Mouse (Mus musculus): ENCODE measurements around the gene Slc41a2. TPM values are rescaled to one million over a fixed set of nuclear protein-coding genes. Genes with fewer than 3 reads are reported as not detected.
"Not testable (repeated sequence)": the region's sequence is repeated elsewhere in the genome, so short reads cannot be mapped to it uniquely, and the experiment has no call there.

Slc41a2 gene
- 1.2 and 1.5 TPM in 2 replicates for polyA plus RNA-seq (2015; fragmentation: Nextera tagmentation; extraction: Ambion mirVana)

DNA sequence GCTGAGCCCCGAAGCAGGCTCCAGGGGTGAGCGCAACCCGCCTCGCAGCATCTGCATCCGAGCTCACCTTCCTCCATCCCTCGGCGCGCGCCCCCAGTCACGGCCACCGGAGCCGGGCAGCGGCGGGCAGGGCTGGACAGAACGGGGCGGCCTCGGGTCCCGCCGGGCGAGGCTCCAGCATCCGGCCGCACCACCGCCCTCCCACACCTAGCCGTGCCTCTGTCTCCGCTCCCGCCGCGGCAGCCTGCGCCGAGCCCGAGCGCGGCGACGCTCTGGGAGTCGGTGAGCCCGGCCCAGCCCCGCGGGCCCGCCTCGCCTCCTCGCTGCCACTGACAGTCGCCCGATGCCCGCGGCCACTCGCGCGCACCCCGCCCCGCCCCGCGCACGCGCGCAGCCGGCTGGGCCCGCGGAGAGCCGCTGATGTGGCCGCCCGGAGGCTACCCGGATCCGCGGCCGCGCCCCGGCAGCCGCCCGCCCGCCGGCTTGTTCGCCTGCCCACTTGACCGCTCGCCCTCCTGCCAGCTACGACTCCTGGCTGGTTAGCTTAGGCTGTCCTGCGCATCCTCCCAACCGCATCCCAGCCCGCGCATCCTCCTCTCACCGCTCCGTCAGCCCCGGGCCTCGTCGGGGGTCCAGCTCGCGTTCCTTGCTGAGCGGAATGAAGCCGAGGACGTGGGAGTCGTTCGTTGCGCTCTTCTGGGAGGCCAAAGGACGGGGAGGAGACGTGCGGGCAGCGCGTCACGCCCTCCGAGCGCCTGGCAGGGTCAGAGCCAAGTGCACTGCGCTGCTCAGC is at the start of gene Slc41a2:
Gene Slc41a2 (minus strand): TSS at position 724 of the 793 bp plus-strand sequence.
- 0 out of 2 replicates have a peak, but pooled peaks cover 4% of the 10 kb centered on the region for H3K4me1 ChIP-seq
- peak within 1 kb of the TSS; percentile 72 for H3K9ac ChIP-seq
- peak within 1 kb of the TSS; percentile 93 for H3K4me2 ChIP-seq (replicated peaks)
- ATAC-seq (ENCODE audit: low FRiP score, low read depth) = peak; percentile 84
- H3K36me3 ChIP-seq = no peaks in the 10 kb centered on the region
- no peak within 1 kb of the TSS for H3K27ac ChIP-seq
- WGBS = under 1% methylated on average over 71 of the region's 102 CpGs
- H3K27me3 ChIP-seq = peaks cover 68% of the 10 kb centered on the region
- no peaks in the 10 kb centered on the region for H3K9me3 ChIP-seq
- peak within 1 kb of the TSS; percentile 66 for H3K4me3 ChIP-seq

GRCm38 (mm10) chr10:83385330-83385910 is 47.7 kb upstream of the Slc41a2 start:
- Histone ChIP-seq H3K4me1 (no peaks in the 10 kb centered on the region), H3K27me3 (no peaks in the 10 kb centered on the region)
- WGBS = 94% methylated on average over 7 of the region's 7 CpGs

DNA sequence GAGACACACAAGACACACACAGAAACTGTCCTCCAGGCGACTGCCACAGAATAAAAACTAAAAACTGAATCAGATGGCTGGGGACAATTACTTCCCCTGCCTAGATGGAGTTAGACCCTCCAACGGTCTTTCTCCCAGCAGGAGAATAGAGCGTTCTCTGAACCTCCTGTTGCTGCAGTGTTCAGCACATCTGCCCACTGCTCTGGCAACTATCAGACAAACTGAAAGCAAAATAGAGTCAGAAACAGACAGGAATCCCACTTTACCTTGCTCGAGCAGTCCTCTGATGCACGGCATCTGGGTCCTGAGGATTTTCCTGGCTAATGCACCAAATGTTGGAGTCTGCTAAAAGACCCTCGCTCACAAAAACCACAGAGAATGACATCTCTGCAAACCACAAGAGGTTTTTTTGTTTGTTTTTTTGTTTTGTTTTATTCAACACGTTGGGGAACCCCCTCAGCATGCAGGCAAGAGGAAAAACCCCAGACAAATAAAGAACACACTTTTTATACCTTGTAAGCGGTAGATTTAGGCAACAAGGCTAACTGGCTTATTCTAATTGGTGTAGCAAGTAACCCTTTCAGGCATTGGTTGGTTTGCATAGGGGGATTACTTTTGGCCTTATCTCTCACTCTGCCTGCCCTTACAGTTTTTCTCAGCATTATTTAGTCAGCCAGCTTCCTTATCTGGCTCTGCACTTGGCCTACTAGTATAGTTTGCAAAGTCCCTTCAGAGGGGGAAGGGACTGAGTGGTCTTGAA is 47.0 kb upstream of the Slc41a2 start:
- Histone ChIP-seq H3K27ac (no peak overlapping the region), H3K36me3 (peaks cover 10% of the 10 kb centered on the region), H3K9me3 (no peaks in the 10 kb centered on the region; the same call in 1 of the 2 replicates), H3K4me2 (replicated peaks) (no peak overlapping the region), H3K4me1 (no peaks in the 10 kb centered on the region), H3K27me3 (no peaks in the 10 kb centered on the region), H3K4me3 (no peak overlapping the region), H3K9ac (no peak overlapping the region)
- WGBS = 90% methylated on average over 8 of the region's 8 CpGs
- ATAC-seq (ENCODE audit: low FRiP score, low read depth) = no peak

More at GRCm38 (mm10) chr10:83385330-83385910, 47.7 kb upstream of the Slc41a2 start:
- no peak overlapping the region for H3K4me2 ChIP-seq (replicated peaks)
- ATAC-seq (ENCODE audit: low FRiP score, low read depth) = no peak
- no peak overlapping the region for H3K9ac ChIP-seq
- no peaks in the 10 kb centered on the region; the same call in 1 of the 2 replicates for H3K9me3 ChIP-seq
- H3K36me3 ChIP-seq = peaks cover 10% of the 10 kb centered on the region
- no peak overlapping the region for H3K4me3 ChIP-seq
- H3K27ac ChIP-seq = no peak overlapping the region

- ATAC-seq (ENCODE audit: low FRiP score, low read depth) = no peak; the same call in 1 of the 2 replicates
Measured at GRCm38 (mm10) chr10:83383863-83384262, 46.2 kb upstream of the Slc41a2 start.

DNA sequence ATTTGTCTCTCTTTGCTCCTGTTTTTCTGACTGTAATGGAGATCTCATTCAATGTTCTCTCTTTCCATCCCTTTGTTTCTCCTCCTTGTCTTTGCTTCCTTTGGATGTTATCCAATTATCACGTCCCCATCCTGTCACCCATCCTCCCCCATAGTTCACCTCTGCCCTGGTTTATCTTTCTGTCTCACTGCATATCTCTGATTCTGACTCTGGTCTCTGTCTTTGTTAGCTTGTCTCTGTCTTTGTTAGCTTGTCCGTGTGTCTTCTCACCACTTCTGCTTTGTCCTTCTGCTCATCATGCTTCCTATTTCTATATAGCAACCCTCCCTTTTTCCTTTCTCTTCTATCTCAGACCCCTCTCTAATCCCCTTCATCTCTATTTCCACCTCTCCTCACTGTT is 45.3 kb upstream of the Slc41a2 start:
- Histone ChIP-seq H3K9me3 (no peaks in the 10 kb centered on the region; the same call in 1 of the 2 replicates), H3K27ac (no peak overlapping the region), H3K9ac (no peak overlapping the region), H3K36me3 (peaks cover 10% of the 10 kb centered on the region), H3K4me2 (replicated peaks) (no peak overlapping the region), H3K27me3 (no peaks in the 10 kb centered on the region), H3K4me1 (no peaks in the 10 kb centered on the region), H3K4me3 (no peak overlapping the region)
- no peak for ATAC-seq (ENCODE audit: low FRiP score, low read depth)
- whole genome bisulfite sequencing = 89% methylated on average over 2 of the region's 2 CpGs

More at GRCm38 (mm10) chr10:83383863-83384262, 46.2 kb upstream of the Slc41a2 start:
- no peaks in the 10 kb centered on the region for H3K4me1 ChIP-seq
- H3K4me2 ChIP-seq (replicated peaks) = no peak overlapping the region
- no peaks in the 10 kb centered on the region for H3K27me3 ChIP-seq
- H3K4me3 ChIP-seq = no peak overlapping the region
- no peaks in the 10 kb centered on the region; the same call in 1 of the 2 replicates for H3K9me3 ChIP-seq
- no peak overlapping the region for H3K9ac ChIP-seq
- 92% methylated on average over 13 of the region's 13 CpGs for WGBS
- peaks cover 10% of the 10 kb centered on the region for H3K36me3 ChIP-seq
- H3K27ac ChIP-seq = no peak overlapping the region

DNA sequence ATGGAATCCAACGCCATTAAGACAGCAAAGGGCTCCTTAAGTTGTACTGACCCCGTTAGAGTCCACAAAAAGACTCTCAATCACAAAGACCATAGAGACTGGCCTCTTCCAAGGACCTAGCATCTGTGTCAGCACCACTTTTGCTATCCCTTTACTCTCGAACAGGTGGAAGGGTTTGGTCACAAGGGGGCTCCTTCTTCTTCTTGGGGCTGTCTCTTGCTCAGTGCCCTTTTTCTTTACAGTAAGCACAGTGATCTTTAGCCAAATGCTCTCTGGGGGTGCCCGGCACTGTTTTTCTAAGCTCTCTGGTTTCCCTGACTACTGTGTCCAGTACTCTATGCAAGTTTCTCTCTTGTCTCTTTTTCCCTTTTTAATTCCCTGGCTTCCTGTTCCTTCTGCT is 44.8 kb upstream of the Slc41a2 start:
- Histone ChIP-seq H3K9ac (no peak overlapping the region), H3K4me1 (no peaks in the 10 kb centered on the region), H3K9me3 (no peaks in the 10 kb centered on the region; the same call in 1 of the 2 replicates), H3K4me2 (replicated peaks) (no peak overlapping the region), H3K27me3 (no peaks in the 10 kb centered on the region), H3K4me3 (no peak overlapping the region), H3K36me3 (peaks cover 10% of the 10 kb centered on the region), H3K27ac (no peak overlapping the region)
- WGBS = 82% methylated on average over 4 of the region's 4 CpGs
- no peak for ATAC-seq (ENCODE audit: low FRiP score, low read depth)

GRCm38 (mm10) chr10:83380501-83380900 is 42.8 kb upstream of the Slc41a2 start:
- Histone ChIP-seq H3K4me1 (no peaks in the 10 kb centered on the region), H3K9me3 (no peaks in the 10 kb centered on the region; the same call in 1 of the 2 replicates), H3K4me3 (no peak overlapping the region), H3K27me3 (no peaks in the 10 kb centered on the region), H3K27ac (no peak overlapping the region), H3K4me2 (replicated peaks) (no peak overlapping the region), H3K36me3 (peaks cover 10% of the 10 kb centered on the region), H3K9ac (no peak overlapping the region)
- ATAC-seq (ENCODE audit: low FRiP score, low read depth) = no peak
- WGBS = 93% methylated on average over 2 of the region's 2 CpGs

- H3K4me2 ChIP-seq (replicated peaks) = no peak overlapping the region
- ATAC-seq (ENCODE audit: low FRiP score, low read depth) = 0 out of 2 replicates have a peak, but pooled peaks have one; percentile 36
- H3K9me3 ChIP-seq = no peaks in the 10 kb centered on the region; the same call in 1 of the 2 replicates
- no peaks in the 10 kb centered on the region for H3K4me1 ChIP-seq
- WGBS = 83% methylated on average over 9 of the region's 9 CpGs
- H3K36me3 ChIP-seq = peaks cover 17% of the 10 kb centered on the region
- no peak overlapping the region for H3K27ac ChIP-seq
- no peak overlapping the region for H3K9ac ChIP-seq
- no peak overlapping the region for H3K4me3 ChIP-seq
- H3K27me3 ChIP-seq = no peaks in the 10 kb centered on the region
Measured at GRCm38 (mm10) chr10:83378083-83378833, 40.6 kb upstream of the Slc41a2 start.

- ATAC-seq (ENCODE audit: low FRiP score, low read depth) = no peak
- peaks cover 23% of the 10 kb centered on the region for H3K36me3 ChIP-seq
- H3K27me3 ChIP-seq = no peaks in the 10 kb centered on the region
- no peaks in the 10 kb centered on the region for H3K4me1 ChIP-seq
- H3K27ac ChIP-seq = no peak overlapping the region
- 85% methylated on average over 8 of the region's 8 CpGs for WGBS
- no peak overlapping the region for H3K4me2 ChIP-seq (replicated peaks)
- no peak overlapping the region for H3K4me3 ChIP-seq
- no peak overlapping the region for H3K9ac ChIP-seq
- no peaks in the 10 kb centered on the region; the same call in 1 of the 2 replicates for H3K9me3 ChIP-seq
Measured at GRCm38 (mm10) chr10:83376911-83377682, 39.4 kb upstream of the Slc41a2 start.

GRCm38 (mm10) chr10:83375458-83375857 is 37.8 kb upstream of the Slc41a2 start:
- not testable (repeated sequence) for H3K4me3 ChIP-seq; H3K4me2 ChIP-seq (replicated peaks); H3K9ac ChIP-seq; ATAC-seq (ENCODE audit: low FRiP score, low read depth); H3K27ac ChIP-seq; H3K27me3 ChIP-seq; H3K9me3 ChIP-seq; H3K4me1 ChIP-seq
- 92% methylated on average over 5 of the region's 5 CpGs for WGBS
- H3K36me3 ChIP-seq = peaks cover 40% of the 10 kb centered on the region

Data from limb, embryonic 13.5 days (tissue).